Mouse (Mus musculus) T-helper 2 cell (primary cell): Measurements from ENCODE around the gene Rph3al.

Experiments used
- in situ Hi-C: fragments of 300-600 bp; cut with MboI, MseI; formaldehyde crosslinking; loops from one replicate; pipeline ENCODE4 v1.15.1; 2025; ENCODE audit warnings: high pct_unique_total_duplicates

Gene Rph3al

DNA sequence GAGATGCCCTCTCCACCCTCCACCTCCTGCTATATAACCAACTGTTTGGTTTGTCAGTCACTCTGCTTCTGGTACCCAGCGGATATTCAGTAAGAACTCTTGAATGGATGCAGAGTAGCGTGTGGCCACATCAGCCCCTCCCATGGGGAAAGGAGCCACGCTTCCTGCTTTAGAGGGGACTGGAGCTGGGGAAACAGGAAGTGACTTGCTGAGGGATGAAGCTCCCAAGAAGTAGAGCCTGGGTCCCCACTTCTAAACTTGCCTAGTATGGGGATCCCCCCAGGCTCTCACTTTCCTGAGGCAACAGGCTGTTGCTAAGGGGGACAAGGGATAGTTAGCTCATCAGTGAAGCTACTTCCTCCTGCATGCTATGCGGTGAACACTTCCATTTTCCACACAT lies 30.8 kb downstream of the Rph3al start:
- in situ Hi-C loops = loop anchor here (5.0 to 10.0 kb wide), 2 partner anchors 60 to 193 kb away; no protein-coding TSS in a partner anchor

DNA sequence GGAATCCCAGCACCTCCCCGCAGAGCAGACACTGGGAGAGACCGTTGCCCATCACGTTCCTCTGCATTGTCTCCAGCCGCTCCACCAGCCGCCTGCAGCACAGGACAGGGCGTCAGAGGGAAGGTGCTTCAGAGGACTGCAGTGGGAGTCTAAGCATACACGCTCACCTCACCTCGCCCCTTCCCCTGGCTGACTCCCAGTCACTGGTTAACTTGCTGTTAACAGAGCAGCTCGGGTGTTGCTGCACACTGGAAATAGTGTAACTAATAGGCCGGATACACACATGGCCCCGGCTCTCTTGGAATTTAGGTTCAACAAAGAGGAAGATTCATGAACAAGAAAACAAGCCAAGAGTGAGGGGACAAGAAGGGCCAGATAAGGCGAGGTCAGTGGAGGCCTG lies 31.7 kb downstream of the Rph3al start:
- in situ Hi-C loops = loop anchor here (5.0 to 10.0 kb wide), 2 partner anchors 61 to 192 kb away; no protein-coding TSS in a partner anchor

DNA sequence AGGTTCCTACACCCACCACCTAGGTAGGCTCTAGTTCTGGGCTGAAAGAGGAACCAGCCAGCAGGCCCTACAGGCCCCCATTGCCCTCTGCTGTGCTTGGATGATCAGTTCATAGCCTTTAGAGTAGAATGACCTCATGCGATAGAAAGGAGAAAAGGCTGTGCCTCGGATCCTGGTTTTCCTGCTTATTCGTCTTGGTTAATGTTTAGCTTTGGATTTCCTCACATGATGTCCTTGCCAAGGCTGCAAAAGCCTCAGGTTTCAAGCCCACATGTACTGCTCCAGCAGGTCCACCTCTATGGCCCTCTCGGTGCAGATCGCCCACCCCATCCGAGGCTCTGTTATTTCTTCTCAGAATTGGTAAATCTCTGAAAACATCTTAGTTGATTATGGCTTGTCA lies 33.2 kb downstream of the Rph3al start:
- in situ Hi-C loops = loop anchor here (5.0 to 10.0 kb wide), 3 partner anchors 62 to 190 kb away; no protein-coding TSS in a partner anchor

DNA sequence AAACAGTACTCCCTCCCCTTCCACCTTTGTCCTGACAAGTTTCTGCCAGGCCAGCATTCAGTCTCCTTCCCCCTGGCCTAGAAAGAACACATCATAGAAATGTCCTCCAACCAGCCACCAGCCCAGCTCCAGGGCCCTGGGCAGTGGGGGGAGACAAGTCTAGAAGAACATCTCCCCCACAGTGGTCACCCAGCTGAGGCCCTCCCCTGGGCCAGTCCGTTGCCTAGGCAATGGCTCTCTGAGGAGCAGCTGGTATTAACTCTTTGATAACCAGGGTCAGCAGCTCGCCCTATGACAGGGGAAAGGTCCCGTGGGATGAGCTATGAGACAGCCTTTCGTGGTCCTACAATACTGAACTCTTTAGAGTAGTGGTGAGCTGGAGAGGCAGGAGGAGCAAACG lies 33.7 kb downstream of the Rph3al start:
- in situ Hi-C loops = loop anchor here (5.0 to 10.0 kb wide), 2 partner anchors 132 to 190 kb away; no protein-coding TSS in a partner anchor

DNA sequence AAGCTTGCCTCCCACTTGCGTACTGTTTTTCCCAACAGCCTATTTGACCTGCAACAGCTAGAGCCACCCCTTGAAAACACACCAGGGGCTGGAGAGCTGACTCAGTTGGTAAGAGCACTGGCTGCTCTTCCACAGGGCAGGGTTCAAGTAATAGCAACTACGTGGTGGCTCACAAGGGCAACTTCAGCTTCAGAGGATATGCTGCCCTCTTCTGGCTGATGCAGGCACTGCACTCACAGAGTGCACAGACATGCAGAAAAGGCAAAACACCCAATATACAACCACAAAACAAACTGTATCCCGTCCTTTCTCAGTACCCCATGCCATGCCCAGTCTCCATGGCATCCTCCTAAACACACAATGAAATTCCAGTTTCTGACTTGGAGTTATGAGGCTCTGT lies 34.7 kb downstream of the Rph3al start:
- in situ Hi-C loops = loop anchor here (5.0 to 10.0 kb wide), 2 partner anchors 131 to 189 kb away; no protein-coding TSS in a partner anchor

DNA sequence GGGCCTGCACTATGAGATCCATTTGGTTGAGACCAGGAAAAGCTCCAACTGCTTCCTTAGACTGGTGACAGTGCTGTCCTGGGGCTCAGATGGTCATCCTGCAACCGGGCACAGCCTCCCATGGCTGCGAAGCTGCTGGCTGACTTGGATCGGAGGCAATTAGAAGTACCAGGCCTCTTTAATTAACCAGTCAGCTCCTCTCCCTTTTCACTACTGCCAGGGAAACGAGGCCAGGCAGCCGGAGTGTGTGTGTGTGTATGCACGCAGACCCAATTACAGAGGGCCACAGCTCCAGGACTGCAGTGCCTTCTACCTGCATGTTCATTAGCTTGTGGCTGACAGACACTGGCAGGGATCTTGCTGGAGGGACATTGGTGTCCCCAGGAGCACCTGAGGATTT lies 36.9 kb downstream of the Rph3al start:
- in situ Hi-C loops = loop anchor here (5.0 to 10.0 kb wide), 2 partner anchors 129 to 187 kb away; no protein-coding TSS in a partner anchor

DNA sequence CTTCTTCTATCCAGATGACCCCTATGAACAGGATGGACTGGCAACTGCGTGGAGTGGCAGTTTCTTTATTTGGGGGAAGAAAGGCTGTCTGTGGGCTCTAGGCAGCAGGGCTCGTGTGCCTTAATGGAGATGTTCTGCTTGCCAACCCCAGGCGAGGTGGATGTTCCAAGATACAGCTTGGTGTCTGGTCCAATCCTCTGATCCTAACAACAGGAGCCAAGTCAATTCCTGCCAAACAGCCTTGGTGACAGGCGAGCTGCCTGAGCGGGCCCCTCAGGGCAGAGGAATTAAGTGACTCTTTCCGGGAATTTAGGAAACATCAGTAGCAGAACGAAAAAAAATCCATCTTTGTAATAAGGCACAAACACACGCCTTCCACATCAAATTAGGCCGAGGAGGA lies 38.6 kb downstream of the Rph3al start:
- in situ Hi-C loops = loop anchor here (5.0 to 10.0 kb wide), 2 partner anchors 127 to 185 kb away; no protein-coding TSS in a partner anchor

DNA sequence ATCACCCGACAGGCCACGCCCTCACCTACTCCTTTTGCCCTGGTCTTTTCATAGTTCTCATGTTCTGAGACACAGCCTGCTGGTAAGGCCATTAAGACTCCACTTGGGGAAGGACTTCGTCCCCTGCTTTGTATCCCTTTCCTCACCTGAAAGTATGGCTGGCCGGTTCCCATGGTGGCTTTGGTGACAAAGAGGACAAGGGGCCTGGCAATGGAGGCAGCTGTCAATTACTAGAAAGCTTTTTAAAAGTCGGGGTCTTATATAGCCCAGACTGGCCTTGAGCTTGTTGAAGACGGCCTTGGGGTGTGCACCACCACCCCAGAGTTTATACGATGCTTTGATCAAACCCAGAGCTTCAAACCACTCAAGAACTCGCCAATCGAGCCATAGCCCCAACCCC lies 39.7 kb downstream of the Rph3al start:
- in situ Hi-C loops = no loop called here

DNA sequence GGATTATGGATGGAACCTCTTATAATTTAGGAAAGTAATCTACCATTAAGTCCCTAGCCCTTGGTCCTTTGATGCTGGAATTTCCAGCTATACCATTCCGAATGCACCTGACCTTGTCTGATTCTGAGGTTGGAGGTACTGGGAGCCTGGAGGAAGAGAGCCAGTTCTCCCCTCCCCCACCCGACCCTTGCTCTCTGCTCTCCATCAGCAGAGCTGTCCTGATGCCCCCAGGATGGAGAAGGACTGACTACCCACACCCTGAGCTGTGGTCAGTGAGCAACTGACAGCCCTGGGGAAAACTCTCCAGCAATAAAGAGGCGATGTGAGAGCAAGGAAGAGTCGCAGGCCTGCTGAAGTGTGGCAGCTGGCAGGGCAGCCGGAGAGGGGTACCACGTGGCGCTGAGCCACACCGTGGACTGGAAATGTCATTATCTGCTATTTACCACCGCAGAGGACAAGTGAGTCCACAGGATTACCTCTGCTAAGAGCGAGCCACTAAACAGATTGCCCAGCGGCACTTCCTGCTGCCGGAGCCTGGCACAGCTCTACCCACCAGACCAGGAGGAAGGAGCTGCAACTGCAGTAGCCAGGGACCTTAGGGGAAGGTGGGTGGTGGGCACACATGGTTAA lies 43.3 kb downstream of the Rph3al start:
- in situ Hi-C loops = no loop called here

DNA sequence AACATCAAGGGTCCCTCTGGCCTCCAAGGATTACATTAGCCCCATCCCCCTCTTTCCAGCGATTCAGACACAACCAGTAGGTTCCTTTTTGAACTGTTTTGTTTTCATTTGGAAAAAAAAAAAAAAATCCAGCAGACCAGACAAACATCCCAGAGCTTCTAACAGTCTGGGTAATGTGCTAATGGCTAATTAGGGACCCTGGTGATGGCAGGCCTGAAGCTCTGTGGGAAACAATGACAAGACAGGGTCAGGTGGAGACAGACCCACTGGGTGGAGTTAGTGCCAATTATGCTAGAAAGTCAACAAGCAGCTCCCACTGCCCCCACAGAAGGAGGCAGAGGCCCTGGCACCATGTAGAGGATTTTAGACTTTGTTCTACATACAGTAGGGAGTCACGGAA lies 44.3 kb downstream of the Rph3al start:
- in situ Hi-C loops = no loop called here

DNA sequence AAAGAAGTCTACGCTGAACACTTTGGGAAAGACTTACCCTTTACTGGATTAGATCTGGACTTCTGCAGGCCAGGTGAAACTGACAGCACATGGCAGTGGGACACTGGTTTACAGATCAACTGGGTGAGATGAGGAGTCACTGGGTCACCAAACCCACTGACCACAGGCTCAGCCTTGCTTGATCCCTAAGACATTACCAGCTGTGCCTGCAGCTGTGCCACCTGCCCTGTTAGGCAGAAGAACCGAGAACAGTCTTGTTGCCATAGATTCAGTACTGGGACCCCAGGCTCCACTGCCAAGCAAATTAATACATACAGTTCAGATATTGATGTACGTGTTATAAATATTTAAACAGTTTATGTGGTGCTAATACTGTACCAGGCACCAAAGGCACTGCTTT lies 50.9 kb downstream of the Rph3al start:
- in situ Hi-C loops = no loop called here

DNA sequence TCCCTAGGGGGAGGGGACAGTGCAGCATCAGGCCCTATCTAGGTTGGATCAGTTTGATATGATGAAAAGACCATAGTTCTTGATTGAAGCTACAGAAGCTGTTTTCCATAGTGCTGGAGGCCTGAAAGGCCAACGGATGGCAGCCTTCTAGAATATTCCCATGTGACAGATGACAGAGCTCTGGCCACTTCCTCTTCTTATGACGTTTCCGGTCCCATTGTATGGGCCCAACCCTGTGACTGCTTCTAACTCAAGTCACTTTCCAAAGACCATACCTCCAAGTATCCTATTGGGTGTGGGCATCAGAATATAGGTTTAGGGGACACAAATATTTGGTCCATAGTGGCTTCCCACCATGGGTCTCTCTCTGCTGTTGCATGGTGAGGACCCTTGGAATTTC lies 57.0 kb downstream of the Rph3al start:
- in situ Hi-C loops = no loop called here

DNA sequence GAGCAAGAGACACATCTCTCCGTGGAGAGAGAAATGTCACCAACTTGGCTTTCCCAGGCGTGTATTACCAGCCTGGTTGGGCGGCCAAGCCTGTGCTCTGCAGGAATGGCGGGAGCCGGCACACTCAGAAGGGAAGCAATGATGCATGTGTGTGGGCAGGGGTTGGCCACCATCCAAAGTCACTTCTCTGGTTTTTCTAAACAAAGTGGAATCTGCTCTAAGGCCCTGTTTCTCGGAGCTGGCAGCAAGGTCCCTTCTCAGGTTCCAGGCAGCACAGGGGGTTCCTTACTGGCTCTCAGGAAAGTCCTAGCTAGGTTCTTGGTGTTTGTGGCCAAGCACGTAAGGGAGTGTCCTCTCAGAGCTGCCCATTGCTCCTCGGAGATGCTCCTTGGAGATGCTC lies 58.2 kb downstream of the Rph3al start:
- in situ Hi-C loops = no loop called here

DNA sequence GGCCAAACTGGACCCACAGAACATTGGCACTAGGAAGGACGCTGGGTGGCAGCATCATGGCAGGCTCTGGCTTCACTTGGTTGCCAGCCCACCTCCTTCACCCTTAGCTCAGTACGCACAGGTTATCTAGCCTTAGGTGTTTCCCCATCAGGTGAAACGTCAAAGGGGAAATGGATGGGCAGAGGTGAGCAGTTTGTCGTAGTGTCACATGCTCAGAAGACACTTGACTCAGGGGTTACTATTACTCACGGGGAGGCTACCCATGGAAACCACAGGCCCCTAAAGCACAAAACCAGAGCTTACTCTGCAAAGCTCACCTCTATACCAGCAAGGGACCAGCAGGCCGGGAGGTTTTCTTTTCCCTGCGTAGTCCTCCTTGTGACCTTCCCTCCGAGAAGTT lies 59.8 kb downstream of the Rph3al start:
- in situ Hi-C loops = no loop called here

DNA sequence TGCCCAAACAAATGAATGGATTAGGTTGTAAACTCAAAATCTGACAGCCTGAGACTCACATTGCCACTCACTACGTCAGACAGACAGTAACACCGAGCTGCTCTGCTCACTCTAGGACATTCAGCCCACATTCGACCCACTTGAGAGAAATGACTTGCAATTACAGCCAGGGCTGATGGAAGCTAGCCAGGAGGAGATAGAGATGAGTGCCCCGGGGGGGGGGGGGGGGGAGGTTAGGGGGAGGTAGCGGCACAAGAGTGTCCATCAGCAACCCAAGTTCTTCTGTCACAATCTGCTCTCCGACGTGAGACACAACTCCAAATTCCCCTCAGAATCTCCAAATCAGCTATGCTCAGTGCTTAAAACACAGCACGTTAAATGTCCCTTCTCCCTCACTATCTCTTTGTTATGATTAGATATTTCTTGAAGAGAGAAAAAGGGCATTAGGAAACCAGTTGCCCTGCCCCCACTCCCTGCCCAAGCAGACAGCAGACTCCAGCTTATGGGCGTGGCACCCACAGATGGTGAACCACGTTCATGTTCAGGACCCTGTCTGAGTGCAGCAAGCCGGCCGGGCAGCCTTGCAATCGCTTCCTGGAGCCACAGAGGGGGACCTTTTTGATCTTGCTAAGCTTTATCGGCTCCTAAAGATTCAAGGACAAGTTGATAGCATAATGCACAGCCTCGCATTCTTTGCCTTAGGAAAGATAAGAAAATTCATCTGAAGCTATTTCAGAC lies 62.0 kb downstream of the Rph3al start:
- in situ Hi-C loops = no loop called here

DNA sequence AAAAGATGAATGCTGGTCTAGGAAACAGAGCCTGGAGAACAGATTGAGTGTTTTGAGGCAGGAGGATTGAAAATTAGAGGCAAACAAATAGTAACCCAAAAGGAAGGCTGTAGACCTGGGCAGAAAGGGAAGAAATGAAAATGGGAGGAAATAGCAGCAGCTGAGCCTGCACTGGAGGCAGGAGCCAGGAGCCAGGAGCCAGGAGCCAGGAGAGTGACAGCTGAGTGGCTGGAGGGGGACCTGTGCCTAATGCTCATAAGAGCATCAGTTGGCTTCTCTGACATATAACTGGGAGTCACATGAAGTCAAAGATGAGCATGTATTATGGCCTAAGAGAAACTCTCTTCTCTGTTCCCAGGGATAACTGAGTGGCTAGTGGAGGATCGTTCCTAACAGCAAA lies 66.5 kb downstream of the Rph3al start:
- in situ Hi-C loops = no loop called here

DNA sequence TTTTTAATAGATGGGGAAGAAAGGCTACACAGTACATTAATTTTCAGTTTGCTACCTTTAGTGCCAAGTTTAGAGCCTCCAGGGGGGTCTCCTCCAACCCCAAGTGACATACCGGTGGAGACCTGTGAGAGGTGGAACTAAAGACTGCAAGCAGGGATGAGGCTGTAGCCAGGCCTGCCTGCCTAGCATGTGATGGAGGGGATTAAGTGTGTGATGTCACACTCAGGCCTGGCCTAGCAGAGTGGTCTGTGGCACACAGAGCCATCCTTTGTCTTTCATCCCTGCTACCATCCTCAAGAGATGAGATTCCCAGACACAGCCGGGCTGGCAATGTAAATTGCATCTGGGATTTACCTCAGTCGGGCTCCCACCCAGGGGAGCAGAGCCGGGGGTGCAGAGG lies 67.3 kb downstream of the Rph3al start:
- in situ Hi-C loops = no loop called here

DNA sequence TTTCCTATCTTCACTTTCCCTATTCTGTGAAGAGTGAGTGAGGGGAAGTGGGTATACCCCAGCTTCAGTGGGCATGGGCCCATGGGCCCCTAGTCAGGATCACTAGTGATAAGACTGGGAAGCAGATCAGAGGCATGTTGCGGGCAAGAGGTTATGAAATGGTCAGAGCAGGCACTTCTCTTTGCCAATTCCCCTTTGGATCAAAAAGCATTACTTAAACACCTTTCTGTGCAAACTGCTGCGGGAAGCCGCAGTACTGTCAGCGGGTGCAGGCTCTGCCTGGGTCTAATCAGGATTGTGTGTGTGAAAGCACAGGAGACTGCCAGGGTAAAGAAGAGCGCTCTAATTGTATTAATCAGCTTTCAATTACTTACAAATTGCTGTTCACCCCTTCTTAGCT lies 67.8 kb downstream of the Rph3al start:
- in situ Hi-C loops = no loop called here

DNA sequence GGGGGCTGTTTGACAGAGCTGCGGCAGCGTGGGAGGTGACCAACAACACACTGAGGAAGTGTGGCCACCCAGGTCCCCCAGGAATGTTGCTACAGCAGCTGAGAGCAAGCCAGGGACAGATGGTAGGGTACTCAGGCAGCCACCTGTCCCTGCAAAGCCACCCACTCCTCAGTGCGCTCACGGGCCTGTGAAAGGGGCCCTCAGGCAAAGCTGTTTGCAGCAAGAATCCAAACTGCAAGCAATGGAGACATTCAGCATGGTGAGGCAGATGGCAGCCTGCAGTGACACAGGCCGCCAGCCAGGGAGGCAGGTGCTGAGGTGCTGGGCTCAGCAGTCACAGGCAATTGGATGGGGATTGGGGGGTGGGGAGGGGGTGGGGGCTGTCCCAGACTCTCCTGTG lies 68.3 kb downstream of the Rph3al start:
- in situ Hi-C loops = no loop called here

DNA sequence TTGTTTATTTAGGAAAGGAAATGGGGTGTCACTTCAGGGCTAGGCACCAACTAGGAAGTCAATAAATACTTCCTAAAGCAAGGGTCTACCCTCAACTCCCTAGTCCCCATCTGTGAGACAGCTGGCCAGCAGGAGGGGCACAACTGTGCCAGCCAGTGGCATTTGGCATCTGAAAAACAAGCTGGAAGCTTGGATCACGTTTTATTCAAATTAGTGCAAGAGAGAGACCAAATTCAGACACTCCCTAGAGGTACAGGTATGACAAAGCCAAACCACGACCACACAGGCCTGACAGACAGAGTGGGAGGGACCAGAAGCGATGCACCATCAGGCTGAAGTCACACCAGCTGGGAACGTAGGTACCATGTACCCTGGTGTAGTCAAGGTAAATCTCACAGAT lies 71.4 kb downstream of the Rph3al start:
- in situ Hi-C loops = no loop called here

DNA sequence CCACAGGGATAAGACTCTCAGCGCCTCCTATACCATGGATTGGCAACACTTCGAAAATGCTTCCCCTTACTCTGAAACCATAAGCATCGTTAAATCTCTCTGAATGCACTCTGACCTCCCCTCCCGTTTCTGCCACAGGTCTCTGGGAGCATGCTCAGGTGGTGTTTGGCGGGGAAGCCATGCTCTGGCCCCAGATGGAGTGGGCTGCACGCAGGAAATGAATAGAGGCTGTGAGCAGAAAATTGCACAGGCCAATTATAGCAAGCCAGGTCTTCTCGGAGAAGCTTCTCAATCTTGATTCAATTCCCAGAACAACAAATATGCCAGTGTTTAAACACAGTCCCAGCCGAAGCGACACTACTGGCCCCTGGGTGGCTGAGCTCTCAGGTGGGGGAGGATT lies 72.4 kb downstream of the Rph3al start:
- in situ Hi-C loops = no loop called here

DNA sequence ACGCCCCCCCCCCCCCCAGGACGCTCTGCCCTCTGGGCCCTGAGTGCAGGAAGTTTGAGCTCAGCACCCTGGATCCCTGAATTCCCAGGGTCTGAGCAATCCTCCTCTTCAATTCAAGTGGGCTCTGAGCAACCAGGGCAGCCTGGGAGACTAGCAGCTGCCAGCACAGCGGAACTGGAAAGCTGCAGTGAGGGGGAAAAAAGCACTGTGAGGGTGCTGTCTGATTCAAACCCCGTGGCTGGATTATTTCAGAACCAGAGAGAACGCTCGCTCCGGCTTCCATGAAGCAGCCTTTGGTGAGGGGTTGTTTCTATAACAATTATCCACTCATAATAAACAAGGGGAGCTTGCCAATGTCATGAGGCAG lies 73.0 kb downstream of the Rph3al start:
- in situ Hi-C loops = no loop called here
